Mouse (Mus musculus): Measurements from ENCODE around the gene Prkaca.

DNA sequence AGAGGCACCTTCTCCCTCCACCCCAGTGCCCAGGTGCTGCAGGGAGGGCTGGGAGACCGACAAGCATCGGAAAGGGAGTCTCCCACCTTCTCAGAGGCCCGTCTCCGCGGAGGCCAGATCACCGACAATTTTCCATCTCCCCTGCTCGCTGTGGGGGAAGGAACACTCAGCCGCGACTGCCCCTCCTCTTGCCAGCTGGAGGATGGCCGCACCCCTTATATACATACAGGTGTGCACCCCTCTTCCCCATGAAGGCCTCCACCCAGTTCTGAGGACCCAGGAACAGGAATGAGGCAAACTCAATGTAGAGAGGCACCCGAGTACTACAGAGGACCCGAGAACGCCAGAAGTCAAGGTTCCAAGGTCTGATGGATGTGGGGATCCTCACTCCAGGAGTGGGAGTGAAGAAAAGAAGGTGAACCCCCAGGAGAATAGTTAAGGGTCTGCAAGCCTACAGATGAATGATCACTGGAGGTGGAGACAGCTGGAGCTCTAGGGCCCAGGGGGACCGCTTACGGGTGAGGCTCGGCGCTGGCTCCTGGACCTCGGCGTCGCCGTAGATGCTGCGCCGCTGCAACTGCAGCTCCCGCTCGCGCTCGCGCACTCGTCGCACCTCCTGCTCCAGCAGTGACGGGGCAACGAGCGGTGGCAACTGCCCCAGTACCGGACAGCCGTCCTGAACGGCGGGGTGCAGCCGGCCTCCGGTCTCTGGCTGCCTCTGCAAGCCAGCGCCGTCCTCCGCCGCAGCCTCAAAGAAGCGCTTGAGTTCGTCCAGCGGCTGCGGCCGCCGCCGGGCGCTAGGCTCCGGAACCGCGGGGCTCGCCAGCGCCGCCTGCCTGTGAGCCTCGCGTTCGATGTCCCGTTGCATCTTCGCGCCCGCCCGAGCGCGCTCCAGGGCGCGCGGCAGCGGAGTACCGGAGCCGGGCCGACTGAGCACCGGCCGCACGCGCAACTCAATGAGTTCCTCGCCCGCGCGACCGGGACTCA, 38.1 kb downstream of the Prkaca start:
- no peak for TF ChIP-seq EP300 (IDR thresholded peaks at IDR 0.05; ENCODE audit: low read depth in 1 of 2, low read length in 2 of 2)
- no peak for TF ChIP-seq CTCF (IDR thresholded peaks at IDR 0.05 in 2 of 3, conservative IDR thresholded peaks at IDR 0.05 in 1 of 3; ENCODE audit: control insufficient read depth in 1 of 3, insufficient read depth in 1 of 3, low read depth in 2 of 3, low read length in 3 of 3, poor library complexity in 1 of 3, severe bottlenecking in 1 of 3)
- TF ChIP-seq TBP (IDR thresholded peaks at IDR 0.05; ENCODE audit: low read depth, low read length) = no peak

Data from MEL (cell line).